Mouse (Mus musculus): ENCODE measurements around the gene Gpr150. TPM values are rescaled to one million over a fixed set of nuclear protein-coding genes. Genes with fewer than 3 reads are reported as not detected.

Gene Gpr150
- 0.95 and 1.6 TPM in 2 replicates for polyA plus RNA-seq (2015; fragmentation: Nextera tagmentation; extraction: Ambion mirVana)

DNA sequence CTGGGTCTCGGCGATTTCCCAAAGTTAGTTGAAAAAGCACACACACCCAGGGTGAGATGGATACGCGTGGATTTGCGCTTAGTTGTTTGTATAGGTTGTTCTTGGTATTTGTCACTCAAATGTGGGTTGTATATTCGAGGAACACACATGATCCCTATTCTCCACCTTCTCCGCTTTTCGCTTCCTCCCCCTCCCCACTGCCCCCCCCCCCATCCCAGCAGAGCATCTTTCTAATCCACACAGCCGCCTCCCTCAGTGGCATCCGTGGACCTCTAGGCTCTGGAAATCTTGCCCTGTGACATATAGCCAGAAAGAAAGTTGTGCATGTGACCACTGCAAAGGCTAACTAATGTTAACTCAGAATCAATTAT, at the start of gene Gpr150:
Gene Gpr150, minus strand, starts transcription at position 101 of the 371 bp plus-strand sequence.

DNA sequence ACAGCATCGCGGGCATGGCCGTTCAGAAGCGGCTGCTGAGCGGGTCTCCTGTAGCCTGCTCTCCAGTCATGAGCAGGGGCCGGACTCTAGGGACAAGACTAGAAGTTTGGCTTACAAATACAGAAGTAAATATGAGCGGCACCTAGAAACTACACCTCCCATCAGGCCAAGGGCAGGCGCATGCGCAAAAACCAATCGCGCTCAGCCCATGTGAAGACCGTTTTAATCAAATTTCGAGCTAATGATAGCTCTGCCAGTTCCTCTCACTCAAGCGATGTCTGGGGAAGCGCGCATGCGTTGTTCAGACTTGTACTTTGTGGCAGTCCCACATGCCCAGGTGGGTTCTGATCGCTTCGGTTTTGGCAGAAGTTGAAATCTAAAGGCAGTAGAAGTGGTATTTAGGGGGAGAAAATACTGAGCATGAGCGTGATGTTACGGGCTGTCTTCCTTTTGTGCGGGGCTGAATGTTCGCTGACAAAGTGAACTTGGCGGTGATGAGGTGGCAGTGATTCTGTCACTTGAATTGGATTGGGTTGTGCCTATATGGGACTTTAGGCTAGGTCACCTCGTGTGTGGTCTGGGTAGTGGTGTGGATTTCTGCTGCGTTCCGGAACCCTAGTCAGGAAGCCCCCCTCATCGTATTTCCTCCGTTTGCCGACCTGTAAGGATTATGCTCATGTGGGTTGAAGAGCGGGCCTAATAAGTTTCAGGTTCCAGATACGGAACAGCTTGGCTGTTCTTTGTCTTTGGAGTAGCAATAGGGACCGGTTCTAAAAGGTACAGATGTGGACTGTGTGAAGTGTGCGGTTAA, 41.9 kb upstream of the Gpr150 start, which contains the start of the genes Arsk and Ttc37:
Gene Arsk, minus strand, starts transcription at position 168 of the 811 bp plus-strand sequence.
Gene Ttc37, plus strand, starts transcription at position 242 of the 811 bp plus-strand sequence.

DNA sequence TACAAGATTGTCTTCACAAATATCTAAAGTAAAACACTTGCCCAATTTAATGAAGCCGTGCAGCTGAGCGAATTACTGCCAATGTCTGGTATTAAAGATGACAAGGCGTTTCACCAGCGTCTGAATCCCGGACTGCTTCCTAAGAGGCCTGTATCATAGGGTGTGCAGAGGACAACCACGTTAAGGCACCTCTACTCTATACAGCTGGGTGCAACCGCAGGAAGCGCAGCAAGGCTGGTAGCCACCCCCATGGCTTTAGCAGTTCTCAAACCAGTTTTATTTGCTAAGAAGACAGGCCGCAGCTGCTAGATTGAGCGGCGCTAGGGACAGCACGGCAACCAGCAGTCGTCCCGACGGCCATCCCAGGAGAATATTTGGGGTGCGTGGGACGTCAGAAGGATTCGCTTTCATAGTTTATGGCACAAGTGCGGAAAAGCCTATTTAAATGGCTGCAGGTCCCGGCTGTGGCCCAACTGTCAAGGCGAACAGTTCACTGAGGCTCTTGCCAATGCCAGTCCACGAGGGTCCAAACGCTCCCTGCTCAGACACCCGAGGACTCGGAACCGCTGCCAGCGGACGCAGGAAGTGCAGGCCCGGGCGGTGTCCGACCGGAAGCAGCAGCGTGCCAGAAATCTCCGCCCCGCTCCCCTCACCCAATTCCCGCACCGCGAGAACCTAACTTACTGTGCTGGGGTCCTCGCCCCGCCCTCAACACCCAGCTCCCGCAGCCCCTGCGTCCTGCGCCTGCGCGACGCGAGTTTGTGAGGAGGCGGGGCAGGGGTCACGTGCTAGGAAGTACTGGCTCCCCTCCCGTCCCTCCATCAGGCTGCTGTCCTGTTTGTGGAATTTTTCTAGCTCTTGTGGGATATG, 38.6 kb downstream of the Gpr150 start, which contains the start of gene Rfesd:
Gene Rfesd, minus strand, starts transcription at position 746 of the 870 bp plus-strand sequence.

Other genes with a start within 250 kb of the Gpr150 start
- gene Glrx, start 217.1 kb downstream of the Gpr150 start, polyA plus RNA-seq (2015; fragmentation: Nextera tagmentation; extraction: Ambion mirVana): 64.1 and 89.8 TPM in 2 replicates
- 7.0 and 7.9 TPM in 2 replicates for gene Rhobtb3, start 113.1 kb downstream of the Gpr150 start, polyA plus RNA-seq (2015; fragmentation: Nextera tagmentation; extraction: Ambion mirVana)
- 0.36 and 0.43 TPM in 2 replicates for gene Spata9, start 89.8 kb downstream of the Gpr150 start, polyA plus RNA-seq (2015; fragmentation: Nextera tagmentation; extraction: Ambion mirVana)
- gene Rfesd, start 38.3 kb downstream of the Gpr150 start, polyA plus RNA-seq (2015; fragmentation: Nextera tagmentation; extraction: Ambion mirVana): 91.8 and 115 TPM in 2 replicates
- gene Arsk, start 41.7 kb upstream of the Gpr150 start, polyA plus RNA-seq (2015; fragmentation: Nextera tagmentation; extraction: Ambion mirVana): 4.1 and 5.3 TPM in 2 replicates
- 6.0 and 6.7 TPM in 2 replicates for gene Ttc37, start 41.7 kb upstream of the Gpr150 start, polyA plus RNA-seq (2015; fragmentation: Nextera tagmentation; extraction: Ambion mirVana)
- not detected in 2 replicates for gene Fam81b, start 248.1 kb upstream of the Gpr150 start, polyA plus RNA-seq (2015; fragmentation: Nextera tagmentation; extraction: Ambion mirVana)

Data from spleen, postnatal 0 days (tissue).